Mouse (Mus musculus) naive thymus-derived CD4-positive, alpha-beta T cell, adult 5 months (primary cell): Measurements from ENCODE around the gene Snorc. TPM values are rescaled to one million over a fixed set of nuclear protein-coding genes. Genes with fewer than 3 reads are reported as not detected.

Experiments used
- polyA plus RNA-seq: library from polyadenylated mRNA; unstranded; fragments of 100-300 nt; shearing (Covaris generic); gene quantifications from one replicate; pipeline ENCODE4 v1.2.1, GENCODE M21; 2017

Gene Snorc
- polyA plus RNA-seq = not detected

DNA sequence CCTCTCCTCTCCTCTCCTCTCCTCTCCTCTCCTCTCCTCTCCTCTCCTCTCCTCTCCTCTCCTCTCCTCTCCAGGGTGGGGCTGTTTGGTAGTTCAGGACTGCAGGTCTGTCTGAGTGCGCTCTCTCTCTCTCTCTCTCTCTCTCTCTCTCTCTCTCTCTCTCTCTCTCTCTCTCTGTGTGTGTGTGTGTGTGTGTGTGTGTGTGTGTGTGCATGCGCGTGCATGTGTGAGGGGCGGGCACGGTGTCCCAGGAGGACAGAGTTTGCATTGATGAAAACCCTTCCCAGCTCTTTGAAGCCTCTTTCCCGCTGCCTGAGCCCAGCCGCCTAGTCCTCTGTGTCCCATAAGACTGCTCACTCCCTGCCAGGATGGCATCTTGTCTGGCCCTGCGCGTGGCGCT lies at the start of gene Snorc:
Snorc (plus strand) TSS at position 301 of the 400 bp plus-strand sequence.

DNA sequence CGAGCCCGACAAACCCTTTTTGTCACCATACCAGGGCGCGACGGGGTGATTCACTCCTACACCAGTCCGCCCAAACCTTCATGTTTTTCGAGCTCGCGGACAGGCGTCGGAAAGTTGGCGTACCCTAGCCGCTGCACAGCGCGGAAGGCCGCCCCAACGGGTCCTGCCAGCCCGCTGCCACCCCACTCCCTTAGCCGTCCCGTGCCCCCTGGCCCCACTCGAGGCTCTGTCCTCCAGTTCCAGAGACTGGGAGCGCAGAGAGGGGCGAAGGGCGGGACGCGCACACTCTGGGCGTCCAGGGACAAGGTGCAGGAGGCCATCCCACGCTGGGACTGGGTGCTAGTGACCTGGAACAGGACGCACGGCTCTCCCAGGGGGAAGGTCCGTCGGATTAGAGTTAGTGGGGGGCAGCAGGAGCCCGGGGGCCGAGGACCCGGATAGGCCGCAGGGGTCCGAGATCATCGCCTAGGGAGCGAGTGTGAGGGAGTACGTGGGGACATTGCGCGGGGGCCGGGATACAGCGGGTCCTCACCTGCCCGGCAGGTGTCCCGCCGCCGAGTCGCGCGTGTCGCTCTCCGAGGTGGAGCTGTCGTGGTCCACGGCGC lies 39.6 kb downstream of the Snorc start, which contains the start of gene Neu2:
Neu2 (plus strand) TSS at position 329 of the 605 bp plus-strand sequence.

Other genes with a start within 250 kb of the Snorc start
- gene Efhd1, start 205.9 kb upstream of the Snorc start, polyA plus RNA-seq = not detected
- 66.0 TPM for gene Gigyf2, start 143.3 kb upstream of the Snorc start, polyA plus RNA-seq
- gene Kcnj13, start 75.5 kb upstream of the Snorc start, polyA plus RNA-seq = not detected
- gene Neu2, start 39.6 kb downstream of the Snorc start, polyA plus RNA-seq = not detected
- gene Ngef, start 103.6 kb downstream of the Snorc start, polyA plus RNA-seq = not detected
- gene Inpp5d, start 150.0 kb downstream of the Snorc start, polyA plus RNA-seq = 166 TPM